Comparison of ENCODE assay signal across 23 mouse cellular contexts in genomic region chr2:28173225-28174141, GRCm38 (mm10). TPM values are rescaled to one million over a fixed set of nuclear protein-coding genes. Genes with fewer than 3 reads are reported as not detected.
DNase-seq lines count a peak whose midpoint lies in the region; ATAC-seq and TF ChIP-seq lines count a peak whose summit lies in the region.
"Had no signal": no experiment of that assay in that cellular context is flagged by ENCODE, and none has a peak within 500 bp of the region (broad histone marks: within the 10 kb centered on the region; RNA-seq: fewer than 3 reads in every experiment).

No protein-coding gene starts in this region.

- intact Hi-C loops in left cerebral cortex, adult 2 months (cut with DNase I) = no loop called here
- intact Hi-C loops in left cerebral cortex, postnatal 4 days (cut with DNase I) = no loop called here

- peak; percentile 25 for DNase-seq in cerebellum, adult 9-10 months
- no peak for DNase-seq in cerebellum, adult 11 months
- DNase-seq in left cerebral cortex, adult 2 months (ENCODE audit: extremely low spot score in 1 of 2, low spot score in 2 of 2) = no peak
- DNase-seq in left cerebral cortex, postnatal 4 days = no peak
- DNase-seq in c-Kit-positive CD71-negative TER-119-negative erythroid progenitor cells, embryonic 14.5 days (ENCODE audit: low read depth) = peak; percentile 12
- no peak for DNase-seq in adipocyte (ENCODE audit: low spot score)
- DNase-seq: adrenal gland, adult 8-10 months; B cell, adult 2 months; gastrocnemius, postnatal 10 days; heart, postnatal 10 days; kidney, adult 8-10 months; kidney, postnatal 25 days; lung, postnatal 4 days; thymus, postnatal 25 days had no signal

- no peak overlapping the region for H3K4me3 ChIP-seq in left cerebral cortex, adult 2 months
- H3K4me3 ChIP-seq: embryonic facial prominence, embryonic 10.5 days; forebrain, embryonic 13.5 days; heart, adult 2 months; midbrain, embryonic 12.5 days; neural tube, embryonic 12.5 days had no signal

- ATAC-seq in granulocyte monocyte progenitor cell, adult 5-6 weeks (replicated peaks; ENCODE audit: poor library complexity, severe bottlenecking) = peak; percentile 90
- no peak for ATAC-seq in CD4-positive, CD25-positive, alpha-beta regulatory T cell, adult 4 months
- ATAC-seq: forebrain, embryonic 13.5 days had no signal

- peak overlapping the region; percentile 40; the same call in 1 of the 2 replicates for H3K27ac ChIP-seq in left cerebral cortex, adult 2 months
- H3K27ac ChIP-seq: embryonic facial prominence, embryonic 10.5 days; forebrain, embryonic 13.5 days; heart, adult 2 months; hindbrain, embryonic 14.5 days; liver, embryonic 14.5 days; midbrain, embryonic 12.5 days; neural tube, embryonic 12.5 days had no signal

- no peak for TF ChIP-seq CTCF in left cerebral cortex, adult 2 months (IDR thresholded peaks at IDR 0.05)

RNA-seq across cellular contexts. Expression of gene Olfm1, which starts 19.3 kb away (rescaled TPM):
- total RNA-seq in left cerebral cortex, adult 2 months (2021) = 1,000 to 10,000 TPM; 1,521 to 1,595 TPM
- total RNA-seq in left cerebral cortex, postnatal 4 days (2021) = 100 to 1,000 TPM; 417 to 489 TPM
- total RNA-seq in granulocyte monocyte progenitor cell, adult 5-6 weeks (2014; fragmentation: Nextera tagmentation) = 1.3 and 6.3 TPM in 2 replicates
- total RNA-seq in granulocyte monocyte progenitor cell, adult 5-6 weeks (2017) = 0.56 and 0.93 TPM in 2 replicates
- polyA plus RNA-seq in CD4-positive, CD25-positive, alpha-beta regulatory T cell, adult 4 months (2017; shearing (Covaris generic)) = not detected

Comparison
In these comparisons a context has a peak if more than half of its experiments do, and no peak if none do; other contexts are left out.
1. DNase-seq: peak in cerebellum, adult 9-10 months (single experiment) and c-Kit-positive CD71-negative TER-119-negative erythroid progenitor cells, embryonic 14.5 days (single experiment); none in cerebellum, adult 11 months (single experiment), left cerebral cortex, adult 2 months (0 of 2), left cerebral cortex, postnatal 4 days (single experiment) and adipocyte (single experiment).
2. RNA of gene Olfm1, which starts 19.3 kb away (total RNA-seq): 1,521 to 1,595 TPM in left cerebral cortex, adult 2 months and 417 to 489 TPM in left cerebral cortex, postnatal 4 days; 0.56 to 6.3 TPM in granulocyte monocyte progenitor cell, adult 5-6 weeks; every median in the first group is over 10 times any median in the second.